Mouse (Mus musculus) thymus, adult 2 months (tissue): ENCODE data around the gene Gabrg3. TPM values are rescaled to one million over a fixed set of nuclear protein-coding genes. Genes with fewer than 3 reads are reported as not detected.

Experiments
- DNase-seq: peaks from one replicate; pipeline ENCODE4 v3.0.0; 2021
- H3K27ac ChIP-seq: fragments of 200-500 bp; 2 replicates; pipeline ENCODE4 v1.5.1; 2012; ENCODE audit warnings: low read length, control low read depth; ENCODE audit not compliant: control insufficient read depth, insufficient read depth
- H3K27me3 ChIP-seq: fragments of 200-500 bp; 2 replicates; pipeline ENCODE4 v1.6.1; 2012; ENCODE audit warnings: mild to moderate bottlenecking, low read length, moderate library complexity, mixed read lengths; ENCODE audit not compliant: control insufficient read depth, insufficient read depth
- H3K36me3 ChIP-seq: fragments of 200-500 bp; 2 replicates; pipeline ENCODE4 v1.6.1; 2012; ENCODE audit warnings: mild to moderate bottlenecking, low read length, moderate library complexity; ENCODE audit not compliant: control insufficient read depth, insufficient read depth
- H3K4me1 ChIP-seq: fragments of 200-500 bp; replicated peaks from 2 replicates; pipeline ENCODE4 v1.6.1; 2012; ENCODE audit warnings: low read length; ENCODE audit not compliant: control insufficient read depth, insufficient read depth
- H3K4me3 ChIP-seq: fragments of 200-500 bp; 2 replicates; pipeline ENCODE4 v1.5.1; 2012; ENCODE audit warnings: mild to moderate bottlenecking, low read length, control low read depth, moderate library complexity; ENCODE audit not compliant: control insufficient read depth, insufficient read depth
- CTCF ChIP-seq: fragments of 200-500 bp; IDR thresholded peaks from 2 replicates; pipeline ENCODE4 v1.5.1; 2012; ENCODE audit warnings: mild to moderate bottlenecking, control low read depth, low read length, moderate library complexity, borderline replicate concordance; ENCODE audit not compliant: control insufficient read depth, poor library complexity, insufficient read depth; ENCODE audit errors: extremely low read depth
- POLR2A ChIP-seq: fragments of 200-500 bp; IDR thresholded peaks from 2 replicates; pipeline ENCODE4 v1.6.1; 2012; ENCODE audit warnings: mild to moderate bottlenecking, low read length, control low read depth, moderate library complexity; ENCODE audit not compliant: control insufficient read depth, poor library complexity, insufficient read depth; ENCODE audit errors: extremely low read depth
- WGBS: fragments of 180-500 bp; shearing (Covaris S2); methylation state at CpG from one replicate; pipeline ENCODE4 v1.1.7; 2018; 5-methylcytosine and 5-hydroxymethylcytosine counted together
- polyA plus RNA-seq: library from polyadenylated mRNA; depleted of rRNA; stranded (reverse); fragments of >200 nt; gene quantifications from 2 replicates; pipeline ENCODE4 v1.2.3, GENCODE M21; 2012

Gabrg3 gene
- polyA plus RNA-seq, 1 experiment = 0.15 TPM

GRCm38 (mm10) chr7:57138072-57138704, 248.8 kb downstream of the Gabrg3 start:
- H3K27ac ChIP-seq = no peak overlapping the region
- TF ChIP-seq POLR2A = no peak
- no peak for TF ChIP-seq CTCF
- DNase-seq = no peak
- 84% methylated on average over 4 of the region's 4 CpGs for WGBS
- H3K27me3 ChIP-seq = no peaks in the 10 kb centered on the region
- no peak overlapping the region for H3K4me3 ChIP-seq
- no peaks in the 10 kb centered on the region for H3K4me1 ChIP-seq
- H3K36me3 ChIP-seq = no peaks in the 10 kb centered on the region

- Histone ChIP-seq H3K27ac (no peak overlapping the region), H3K36me3 (no peaks in the 10 kb centered on the region), H3K27me3 (no peaks in the 10 kb centered on the region), H3K4me1 (no peaks in the 10 kb centered on the region), H3K4me3 (no peak overlapping the region)
- TF ChIP-seq CTCF (no peak), POLR2A (no peak)
- WGBS = 82% methylated on average over 4 of the region's 4 CpGs
- no peak for DNase-seq
These were observed 254.0 kb downstream of the Gabrg3 start for GRCm38 (mm10) chr7:57133009-57133408.

DNA sequence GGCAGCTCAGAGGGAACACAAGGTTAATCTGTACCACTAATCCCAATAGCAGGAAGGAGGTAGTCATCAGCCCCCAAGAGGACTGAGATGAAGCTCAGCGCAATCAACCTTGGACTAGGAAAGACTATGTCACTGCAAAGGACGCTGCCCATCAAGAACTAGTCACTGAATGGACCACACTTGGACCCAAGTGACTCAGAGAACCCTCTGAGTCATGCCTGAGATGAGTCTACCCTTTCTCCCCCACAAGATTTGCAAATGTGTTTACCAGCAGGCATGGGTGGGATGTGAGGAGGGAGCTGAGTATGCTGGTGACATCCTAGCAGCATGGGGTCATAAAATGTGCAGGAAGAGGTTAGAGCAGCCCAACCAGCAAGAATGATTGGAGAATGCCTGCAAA, 254.5 kb downstream of the Gabrg3 start:
- Histone ChIP-seq H3K27ac (no peak overlapping the region), H3K27me3 (no peaks in the 10 kb centered on the region), H3K4me3 (no peak overlapping the region), H3K4me1 (no peaks in the 10 kb centered on the region), H3K36me3 (no peaks in the 10 kb centered on the region)
- no peak for TF ChIP-seq CTCF
- no peak for DNase-seq
- WGBS = 78% methylated on average over 2 of the region's 2 CpGs

DNA sequence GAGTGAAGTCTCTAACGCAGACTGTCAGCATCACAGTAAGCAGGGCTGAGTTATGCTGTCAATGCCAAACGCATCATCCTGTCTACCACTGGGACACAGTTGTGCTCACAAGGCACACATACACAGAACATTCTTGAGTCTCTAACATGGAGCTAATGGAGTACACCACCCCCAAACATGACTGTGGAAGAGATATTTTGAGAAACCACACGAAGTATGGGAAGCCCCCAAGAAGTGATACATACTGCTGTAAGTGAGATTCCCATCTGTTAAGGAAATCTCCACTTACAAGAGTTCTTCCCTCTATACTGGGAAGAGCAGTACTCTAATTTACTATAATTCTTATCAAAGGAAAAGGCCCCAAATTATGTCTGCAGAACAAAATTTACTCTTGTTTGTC, 286.9 kb downstream of the Gabrg3 start:
- Histone ChIP-seq H3K27me3 (no peaks in the 10 kb centered on the region), H3K36me3 (no peaks in the 10 kb centered on the region), H3K27ac (no peak overlapping the region), H3K4me1 (no peaks in the 10 kb centered on the region), H3K4me3 (no peak overlapping the region)
- TF ChIP-seq POLR2A (no peak), CTCF (no peak)
- no peak for DNase-seq
- WGBS = 75% methylated on average over 3 of the region's 3 CpGs

GRCm38 (mm10) chr7:57082071-57082470, 304.9 kb downstream of the Gabrg3 start:
- Histone ChIP-seq H3K27me3 (no peaks in the 10 kb centered on the region), H3K4me3 (no peak overlapping the region), H3K4me1 (no peaks in the 10 kb centered on the region), H3K27ac (no peak overlapping the region), H3K36me3 (no peaks in the 10 kb centered on the region)
- 67% methylated on average over 3 of the region's 3 CpGs for WGBS
- TF ChIP-seq CTCF (no peak), POLR2A (no peak)
- no peak for DNase-seq

DNA sequence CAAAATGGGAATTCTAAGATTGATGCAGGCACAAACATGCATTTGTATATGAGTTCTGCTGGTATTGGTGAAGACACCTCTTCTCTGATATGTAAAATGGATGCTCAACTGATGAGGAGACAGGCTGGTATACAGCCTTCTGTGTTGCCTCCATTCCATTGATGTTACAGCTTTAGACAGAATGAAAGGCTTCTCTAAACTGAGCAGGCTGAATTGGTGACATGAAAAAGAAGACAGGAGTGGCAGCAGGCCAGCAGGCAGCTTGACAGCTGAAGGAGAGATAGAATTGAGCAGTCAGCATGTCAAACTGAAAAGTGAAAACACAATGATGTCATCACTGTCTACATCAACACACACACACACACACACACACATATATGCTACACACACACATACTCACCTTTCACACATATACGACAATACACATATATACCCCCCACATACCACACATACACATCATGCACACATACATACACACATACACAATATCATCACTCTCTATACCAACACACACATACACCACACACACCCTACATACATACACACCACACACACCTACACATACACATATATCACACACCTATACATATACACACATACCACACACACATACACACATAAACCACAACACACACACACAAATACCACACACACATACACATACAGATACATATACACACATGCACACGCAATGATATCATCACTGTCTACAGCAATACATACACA, 315.4 kb downstream of the Gabrg3 start:
- Histone ChIP-seq H3K4me1 (no peaks in the 10 kb centered on the region), H3K27me3 (no peaks in the 10 kb centered on the region), H3K4me3 (no peak overlapping the region), H3K36me3 (no peaks in the 10 kb centered on the region), H3K27ac (no peak overlapping the region)
- TF ChIP-seq POLR2A (no peak), CTCF (no peak)
- no peak for DNase-seq
- 97% methylated on average over 2 of the region's 2 CpGs for WGBS
